8 mouse cellular contexts compared by ENCODE assay signal in the genomic region with DNA sequence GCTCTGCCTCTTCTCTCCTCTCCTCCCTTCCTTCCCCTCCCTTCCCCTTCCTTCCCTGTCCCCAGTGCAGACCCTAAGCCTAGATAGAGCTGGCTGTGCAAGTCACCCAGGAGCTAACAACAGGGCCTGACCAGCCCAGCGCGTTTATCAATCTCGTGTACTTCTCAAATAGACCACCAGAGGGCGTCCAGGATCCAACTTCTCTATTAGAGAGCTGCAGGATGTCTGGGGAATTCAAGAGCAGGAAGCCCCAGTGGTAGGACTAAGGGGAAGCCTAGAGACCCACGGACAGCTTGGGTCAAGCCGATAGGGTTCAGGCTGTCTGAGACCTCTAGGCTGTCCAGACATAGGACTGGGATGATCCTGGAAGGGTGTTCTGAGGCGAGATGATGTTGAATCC. TPM values are rescaled to one million over a fixed set of nuclear protein-coding genes. Genes with fewer than 3 reads are reported as not detected.
DNase-seq lines count a peak whose midpoint lies in the region; ATAC-seq lines count a peak whose summit lies in the region.
"Had no signal": no experiment of that assay in that cellular context is flagged by ENCODE, and none has a peak within 500 bp of the region (broad histone marks: within the 10 kb centered on the region; RNA-seq: fewer than 3 reads in every experiment).

No protein-coding gene starts in this region.

- H3K27me3 ChIP-seq in heart, embryonic 12.5 days (replicated peaks), result peaks cover 99% of the 10 kb centered on the region

- peak; percentile 39; the same call in 1 of the 2 replicates for ATAC-seq in heart, embryonic 12.5 days (ENCODE audit: insufficient number of reproducible peaks, low FRiP score)

- peaks cover 19% of the 10 kb centered on the region for H3K4me1 ChIP-seq in heart, embryonic 12.5 days (replicated peaks)

- no peaks in the 10 kb centered on the region for H3K36me3 ChIP-seq in heart, embryonic 12.5 days
- H3K36me3 ChIP-seq: limb, embryonic 13.5 days had no signal

- no peak overlapping the region for H3K27ac ChIP-seq in heart, embryonic 12.5 days (ENCODE audit: poor library complexity, severe bottlenecking)
- H3K27ac ChIP-seq: limb, embryonic 13.5 days had no signal

- no peak overlapping the region for H3K4me3 ChIP-seq in heart, embryonic 12.5 days
- H3K4me3 ChIP-seq: limb, embryonic 13.5 days had no signal

- no peak overlapping the region for H3K4me2 ChIP-seq in heart, embryonic 12.5 days
- H3K4me2 ChIP-seq: limb, embryonic 13.5 days had no signal

- peak; percentile 90 for DNase-seq in ES-CJ7 (ENCODE audit: low read depth, low spot score)
- DNase-seq in adrenal gland, adult 18-20 months (ENCODE audit: low spot score in 2 of 2), result peak; percentile 73 to 81
- DNase-seq in embryo, embryonic 10.5 days (ENCODE audit: low spot score), result peak; percentile 95
- DNase-seq in large intestine, adult 2 months (ENCODE audit: low read depth, low spot score), result peak; percentile 43
- peak; percentile 90 for DNase-seq in lung, postnatal 36 days
- peak; percentile 86 to 88 for DNase-seq in right cerebral cortex, postnatal 10 days (ENCODE audit: low spot score in 2 of 2)

- H3K9ac ChIP-seq in heart, embryonic 12.5 days, result no peak overlapping the region
- H3K9ac ChIP-seq: limb, embryonic 13.5 days had no signal

- WGBS in heart, embryonic 12.5 days, result 6% methylated on average over 7 of the region's 7 CpGs
- WGBS in large intestine, adult 2 months, result 5% methylated on average over 7 of the region's 7 CpGs

- H3K9me3 ChIP-seq in heart, embryonic 12.5 days (replicated peaks), result no peaks in the 10 kb centered on the region

RNA-seq across cellular contexts. Expression of gene Wnt10a, which starts 3.5 kb away (rescaled TPM):
- total RNA-seq in adrenal gland, adult 18-20 months (2021), result 1 to 10 TPM in 1 of 2 experiments, under 1 TPM in 1; 0.20 to 1.7 TPM
- polyA plus RNA-seq in heart, embryonic 12.5 days (2016; fragmentation: Nextera tagmentation; extraction: Ambion mirVana), result 0.28 TPM in 1 of 2 replicates, not detected in the other
- polyA plus RNA-seq in large intestine, adult 2 months (2012; rRNA removed), result 0.04 and 0.25 TPM in 2 replicates

RNA-seq across cellular contexts. Expression of gene Wnt6, which starts 16.2 kb away (rescaled TPM):
- total RNA-seq in adrenal gland, adult 18-20 months (2021), result 1 to 10 TPM; 2.8 to 2.9 TPM
- polyA plus RNA-seq in heart, embryonic 12.5 days (2016; fragmentation: Nextera tagmentation; extraction: Ambion mirVana), result 0.41 and 1.3 TPM in 2 replicates
- polyA plus RNA-seq in large intestine, adult 2 months (2012; rRNA removed), result 1.2 and 3.4 TPM in 2 replicates

RNA-seq across cellular contexts. Expression of gene Prkag3, which starts 38.8 kb away (rescaled TPM):
- under 1 TPM; 0.17 to 0.26 TPM for total RNA-seq in adrenal gland, adult 18-20 months (2021)
- 6.0 and 7.2 TPM in 2 replicates for polyA plus RNA-seq in heart, embryonic 12.5 days (2016; fragmentation: Nextera tagmentation; extraction: Ambion mirVana)
- polyA plus RNA-seq in large intestine, adult 2 months (2012; rRNA removed), result 0.10 and 0.45 TPM in 2 replicates

Comparison
In these comparisons a context has a peak if more than half of its experiments do, and no peak if none do; other contexts are left out.
1. DNase-seq: peak in every context shown above with its lines; median percentile 95 in embryo, embryonic 10.5 days; 90 in ES-CJ7; 90 in lung, postnatal 36 days; 87 in right cerebral cortex, postnatal 10 days; 77 in adrenal gland, adult 18-20 months; 43 in large intestine, adult 2 months.